ENCODE assay signal across 9 mouse cellular contexts in genomic region chr3:143090886-143091285, GRCm38 (mm10).
DNase-seq lines count a peak whose midpoint lies in the region; ATAC-seq and TF ChIP-seq lines count a peak whose summit lies in the region.
"Had no signal": no experiment of that assay in that cellular context is flagged by ENCODE, and none has a peak within 500 bp of the region (broad histone marks: within the 10 kb centered on the region; RNA-seq: fewer than 3 reads in every experiment).

No protein-coding gene starts in this region.

- H3K9me3 ChIP-seq in lung, embryonic 14.5 days (ENCODE audit: low read depth, low read length): no peaks in the 10 kb centered on the region
- H3K9me3 ChIP-seq in heart, embryonic 13.5 days: no peaks in the 10 kb centered on the region
- no peaks in the 10 kb centered on the region for H3K9me3 ChIP-seq in kidney, embryonic 14.5 days (ENCODE audit: control insufficient read depth, low read length)
- no peaks in the 10 kb centered on the region for H3K9me3 ChIP-seq in stomach, embryonic 14.5 days (ENCODE audit: control insufficient read depth, low read depth, low read length)

- H3K27me3 ChIP-seq in lung, embryonic 14.5 days (ENCODE audit: insufficient read depth, low read length): no peaks in the 10 kb centered on the region
- no peaks in the 10 kb centered on the region for H3K27me3 ChIP-seq in heart, embryonic 13.5 days (replicated peaks)
- no peaks in the 10 kb centered on the region for H3K27me3 ChIP-seq in kidney, embryonic 14.5 days (ENCODE audit: control insufficient read depth, insufficient read depth, low read length)
- no peaks in the 10 kb centered on the region for H3K27me3 ChIP-seq in stomach, embryonic 14.5 days (ENCODE audit: control insufficient read depth, insufficient read depth, low read length)
- H3K27me3 ChIP-seq: CH12.LX had no signal

- 17% methylated on average over 9 of the region's 9 CpGs for WGBS in lung, embryonic 14.5 days
- 26% methylated on average over 9 of the region's 9 CpGs for WGBS in heart, embryonic 13.5 days
- WGBS in kidney, embryonic 14.5 days: 23% methylated on average over 9 of the region's 9 CpGs
- WGBS in stomach, embryonic 14.5 days: 19% methylated on average over 9 of the region's 9 CpGs

- peak; percentile 68 for DNase-seq in lung, embryonic 14.5 days
- no peak for DNase-seq in lung, postnatal 14 days
- no peak for DNase-seq in thymus, postnatal 36 days
- no peak for DNase-seq in ovary, postnatal 36 days (ENCODE audit: low spot score)
- DNase-seq in layer of hippocampus, adult 18-20 months (ENCODE audit: low spot score in 2 of 2): no peak

- no peak overlapping the region for H3K9ac ChIP-seq in lung, embryonic 14.5 days
- H3K9ac ChIP-seq in heart, embryonic 13.5 days: no peak overlapping the region
- no peak overlapping the region for H3K9ac ChIP-seq in kidney, embryonic 14.5 days (ENCODE audit: low read depth, low read length)
- H3K9ac ChIP-seq in stomach, embryonic 14.5 days (replicated peaks; ENCODE audit: low read depth, low read length): no peak overlapping the region

- no peak overlapping the region for H3K4me3 ChIP-seq in lung, embryonic 14.5 days (ENCODE audit: low read depth, low read length)
- H3K4me3 ChIP-seq in heart, embryonic 13.5 days: no peak overlapping the region
- no peak overlapping the region for H3K4me3 ChIP-seq in kidney, embryonic 14.5 days (ENCODE audit: low read length)
- H3K4me3 ChIP-seq in stomach, embryonic 14.5 days (ENCODE audit: low read depth, low read length): no peak overlapping the region

- ATAC-seq in lung, embryonic 14.5 days (ENCODE audit: insufficient read depth): peak; percentile 85; the same call in 1 of the 2 replicates
- 0 out of 2 replicates have a peak, but pooled peaks have one; percentile 40 for ATAC-seq in heart, embryonic 13.5 days (ENCODE audit: extremely low read depth, insufficient number of reproducible peaks, low FRiP score, low TSS enrichment)
- peak; percentile 92 for ATAC-seq in kidney, embryonic 14.5 days (ENCODE audit: low FRiP score, low TSS enrichment)
- ATAC-seq in stomach, embryonic 14.5 days (ENCODE audit: insufficient number of reproducible peaks, insufficient read depth, low FRiP score, low read depth): peak; percentile 78

- H3K36me3 ChIP-seq in lung, embryonic 14.5 days (ENCODE audit: insufficient read depth): no peaks in the 10 kb centered on the region
- H3K36me3 ChIP-seq in heart, embryonic 13.5 days: no peaks in the 10 kb centered on the region
- no peaks in the 10 kb centered on the region for H3K36me3 ChIP-seq in kidney, embryonic 14.5 days (ENCODE audit: control insufficient read depth, insufficient read depth, low read length)
- H3K36me3 ChIP-seq in stomach, embryonic 14.5 days (ENCODE audit: control insufficient read depth, insufficient read depth, low read length): no peaks in the 10 kb centered on the region

- H3K27ac ChIP-seq in lung, embryonic 14.5 days (ENCODE audit: low read depth): no peak overlapping the region
- H3K27ac ChIP-seq in heart, embryonic 13.5 days (replicated peaks): peak overlapping the region; percentile 90
- no peak overlapping the region for H3K27ac ChIP-seq in kidney, embryonic 14.5 days (ENCODE audit: low read depth, low read length)
- peak overlapping the region; percentile 11; the same call in 1 of the 2 replicates for H3K27ac ChIP-seq in stomach, embryonic 14.5 days (ENCODE audit: low read length)

- TF ChIP-seq CTCF in lung, embryonic 14.5 days (IDR thresholded peaks at IDR 0.05; ENCODE audit: low read depth): no peak

- H3K4me1 ChIP-seq in lung, embryonic 14.5 days (ENCODE audit: insufficient read depth): no peaks in the 10 kb centered on the region
- peaks cover 50% of the 10 kb centered on the region for H3K4me1 ChIP-seq in heart, embryonic 13.5 days
- peaks cover 4% of the 10 kb centered on the region; the same call in 1 of the 2 replicates for H3K4me1 ChIP-seq in kidney, embryonic 14.5 days (ENCODE audit: control insufficient read depth, insufficient read depth, low read length)
- H3K4me1 ChIP-seq in stomach, embryonic 14.5 days (ENCODE audit: control insufficient read depth, insufficient read depth, low read length): peaks cover 8% of the 10 kb centered on the region

- no peak overlapping the region; the same call in 1 of the 2 replicates for H3K4me2 ChIP-seq in lung, embryonic 14.5 days
- H3K4me2 ChIP-seq in heart, embryonic 13.5 days: peak overlapping the region; percentile 44
- H3K4me2 ChIP-seq in kidney, embryonic 14.5 days (replicated peaks; ENCODE audit: low read depth, low read length): no peak overlapping the region
- H3K4me2 ChIP-seq in stomach, embryonic 14.5 days (replicated peaks; ENCODE audit: low read depth, low read length): no peak overlapping the region

Comparison
In these comparisons a context has a peak if more than half of its experiments do, and no peak if none do; other contexts are left out.
1. ATAC-seq: peak in every context shown above with its lines; median percentile 92 in kidney, embryonic 14.5 days; 85 in lung, embryonic 14.5 days; 78 in stomach, embryonic 14.5 days; 40 in heart, embryonic 13.5 days.
2. H3K27ac ChIP-seq: peak in heart, embryonic 13.5 days (single experiment) and stomach, embryonic 14.5 days (single experiment); none in lung, embryonic 14.5 days (single experiment) and kidney, embryonic 14.5 days (single experiment).